Mouse (Mus musculus) spleen, postnatal 36 days (tissue): ENCODE data around the gene Lnp1.
"Not testable (repeated sequence)": the region's sequence is repeated elsewhere in the genome, so short reads cannot be mapped to it uniquely, and the experiment has no call there.

Experiments
- DNase-seq, 2 experiments: peaks; one replicate each; pipeline ENCODE4 v3.0.0; 2022; ENCODE audit warnings: low spot score in 2 of 2, mixed read lengths in 1 of 2

Gene Lnp1

GRCm38 (mm10) chr16:56928023-56928422 lies at the start of gene Lnp1:
Lnp1 (minus strand) TSS chr16:56928061.
- DNase-seq = no peak

- no peak for DNase-seq
These were observed 46.8 kb upstream of the Lnp1 start for GRCm38 (mm10) chr16:56974646-56975045.

- DNase-seq = not testable (repeated sequence)
These were observed 30.4 kb upstream of the Lnp1 start for GRCm38 (mm10) chr16:56958311-56958710.

- DNase-seq = no peak
These were observed 21.2 kb upstream of the Lnp1 start for GRCm38 (mm10) chr16:56949085-56949484.

- no peak for DNase-seq
These were observed 14.5 kb upstream of the Lnp1 start for GRCm38 (mm10) chr16:56942341-56942740.

GRCm38 (mm10) chr16:56920102-56920657 lies 7.7 kb downstream of the Lnp1 start:
- DNase-seq = no peak

- DNase-seq = no peak
These were observed 10.6 kb downstream of the Lnp1 start for GRCm38 (mm10) chr16:56917230-56917629.

- DNase-seq = no peak
These were observed 18.9 kb downstream of the Lnp1 start for GRCm38 (mm10) chr16:56908986-56909385.

- not testable (repeated sequence) for DNase-seq
These were observed 25.7 kb downstream of the Lnp1 start for GRCm38 (mm10) chr16:56902206-56902605.

- DNase-seq = no peak
These were observed 36.3 kb downstream of the Lnp1 start for GRCm38 (mm10) chr16:56891583-56891982.

GRCm38 (mm10) chr16:56886616-56887116 lies 41.2 kb downstream of the Lnp1 start:
- no peak for DNase-seq

GRCm38 (mm10) chr16:56885824-56886615 lies 41.8 kb downstream of the Lnp1 start, which contains the start of gene Tmem45a:
Tmem45a (minus strand) TSS chr16:56886166.
- peak in 1 of 2 experiments; percentile 8 for DNase-seq

GRCm38 (mm10) chr16:56884811-56885210 lies 43.0 kb downstream of the Lnp1 start:
- DNase-seq = no peak

- no peak for DNase-seq
These were observed 54.5 kb downstream of the Lnp1 start for GRCm38 (mm10) chr16:56873410-56873809.

- DNase-seq = no peak
These were observed 57.4 kb downstream of the Lnp1 start for GRCm38 (mm10) chr16:56870458-56870857.

- no peak for DNase-seq
These were observed 59.5 kb downstream of the Lnp1 start for GRCm38 (mm10) chr16:56868361-56868760.

- DNase-seq = no peak
These were observed 60.3 kb downstream of the Lnp1 start for GRCm38 (mm10) chr16:56867591-56867990.
